ENCODE assay signal across 15 mouse cellular contexts in the genomic region with DNA sequence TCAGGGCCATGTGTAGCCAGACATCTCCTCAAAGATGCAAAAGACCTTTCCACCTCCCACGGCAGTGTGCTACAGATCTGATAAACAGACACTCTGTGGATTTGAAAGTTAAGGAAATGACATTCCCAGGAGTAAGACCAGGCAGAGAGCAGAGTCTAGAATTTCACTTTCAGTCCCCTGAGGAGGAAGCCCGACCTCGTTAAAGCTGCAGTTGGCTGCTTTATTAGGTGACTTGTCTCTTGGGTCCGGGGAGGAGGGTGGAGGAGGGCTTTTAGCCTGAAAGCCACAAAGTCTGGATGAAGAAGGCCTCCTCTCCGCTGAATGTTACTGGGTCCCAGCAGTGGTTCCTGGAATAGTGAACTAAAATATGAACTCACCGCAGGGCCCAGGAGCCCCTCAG.
A peak's percentile ranks its signal among the peaks of the same experiment; 100 is the strongest.
DNase-seq lines count a peak whose midpoint lies in the region; ATAC-seq and TF ChIP-seq lines count a peak whose summit lies in the region.
"Had no signal": no experiment of that assay in that cellular context is flagged by ENCODE, and none has a peak within 500 bp of the region (broad histone marks: within the 10 kb centered on the region; RNA-seq: fewer than 3 reads in every experiment).

No protein-coding gene starts in this region.

- no peak overlapping the region for H3K9ac ChIP-seq in liver, embryonic 11.5 days (ENCODE audit: low read depth, low read length)
- H3K9ac ChIP-seq in liver, embryonic 12.5 days, result no peak overlapping the region
- H3K9ac ChIP-seq: forebrain, embryonic 13.5 days; neural tube, embryonic 12.5 days; stomach, embryonic 15.5 days had no signal

- no peak overlapping the region for H3K4me2 ChIP-seq in liver, embryonic 11.5 days
- no peak overlapping the region for H3K4me2 ChIP-seq in liver, embryonic 12.5 days
- H3K4me2 ChIP-seq: forebrain, embryonic 13.5 days; neural tube, embryonic 12.5 days; stomach, embryonic 15.5 days had no signal

- ATAC-seq in liver, embryonic 11.5 days (replicated peaks; ENCODE audit: low FRiP score), result 0 out of 2 replicates have a peak, but pooled peaks have one; percentile 15
- ATAC-seq in liver, embryonic 12.5 days, result no peak
- ATAC-seq in erythroblast, adult 5-6 weeks (replicated peaks; ENCODE audit: low FRiP score, poor library complexity, severe bottlenecking), result no peak
- ATAC-seq: forebrain, embryonic 13.5 days; inflammation-experienced regulatory T-cells, adult 6 months; Patski had no signal

- no peaks in the 10 kb centered on the region; the same call in 1 of the 2 replicates for H3K9me3 ChIP-seq in liver, embryonic 11.5 days (ENCODE audit: control insufficient read depth, low read length)
- H3K9me3 ChIP-seq in liver, embryonic 12.5 days (replicated peaks), result peaks cover 8% of the 10 kb centered on the region; the same call in 1 of the 2 replicates
- H3K9me3 ChIP-seq: forebrain, embryonic 13.5 days; neural tube, embryonic 12.5 days; stomach, embryonic 15.5 days had no signal

- peak; percentile 41 for DNase-seq in gastrocnemius, adult 2 months
- DNase-seq in gastrocnemius, postnatal 4 days (ENCODE audit: low spot score in 2 of 2), result no peak
- no peak for DNase-seq in liver, embryonic 11.5 days (ENCODE audit: low spot score)
- DNase-seq in embryo, embryonic 10.5 days (ENCODE audit: low spot score), result peak; percentile 46
- DNase-seq in heart, postnatal 10 days, result peak; percentile 20 to 31
- DNase-seq in urinary bladder, adult 18-20 months (ENCODE audit: low spot score in 2 of 2), result no peak
- DNase-seq: cerebellum, postnatal 10 days had no signal

- H3K27ac ChIP-seq in gastrocnemius, adult 2 months, result no peak overlapping the region; the same call in 1 of the 2 replicates
- peak overlapping the region; percentile 49 for H3K27ac ChIP-seq in liver, embryonic 11.5 days (ENCODE audit: low read depth, low read length)
- no peak overlapping the region for H3K27ac ChIP-seq in liver, embryonic 12.5 days
- H3K27ac ChIP-seq: macrophage; neural tube, embryonic 12.5 days; stomach, embryonic 15.5 days had no signal

- intact Hi-C loops in gastrocnemius, adult 2 months (cut with DNase I), result no loop called here
- intact Hi-C loops in heart, postnatal 10 days (cut with DNase I), result no loop called here

- no peaks in the 10 kb centered on the region for H3K27me3 ChIP-seq in liver, embryonic 11.5 days (replicated peaks; ENCODE audit: control insufficient read depth, insufficient read depth, low read length)
- H3K27me3 ChIP-seq in liver, embryonic 12.5 days (replicated peaks), result no peaks in the 10 kb centered on the region
- H3K27me3 ChIP-seq: forebrain, embryonic 13.5 days; neural tube, embryonic 12.5 days; Patski; stomach, embryonic 15.5 days had no signal

- TF ChIP-seq CTCF in gastrocnemius, adult 2 months (IDR thresholded peaks at IDR 0.05), result no peak

- WGBS in liver, embryonic 11.5 days, result 23% methylated on average over 6 of the region's 6 CpGs
- WGBS in liver, embryonic 12.5 days (ENCODE audit: insufficient replicate concordance), result 23% methylated on average over 6 of the region's 6 CpGs

- H3K36me3 ChIP-seq in liver, embryonic 11.5 days (ENCODE audit: control insufficient read depth, insufficient read depth, low read length), result no peaks in the 10 kb centered on the region
- no peaks in the 10 kb centered on the region for H3K36me3 ChIP-seq in liver, embryonic 12.5 days
- H3K36me3 ChIP-seq: neural tube, embryonic 12.5 days; stomach, embryonic 15.5 days had no signal

- peak overlapping the region; percentile 5; the same call in 1 of the 2 replicates for H3K4me3 ChIP-seq in gastrocnemius, adult 2 months
- H3K4me3 ChIP-seq in liver, embryonic 11.5 days (ENCODE audit: low read depth, low read length), result no peak overlapping the region
- no peak overlapping the region for H3K4me3 ChIP-seq in liver, embryonic 12.5 days
- H3K4me3 ChIP-seq: forebrain, embryonic 13.5 days; neural tube, embryonic 12.5 days; stomach, embryonic 15.5 days had no signal

- H3K4me1 ChIP-seq in liver, embryonic 11.5 days (replicated peaks; ENCODE audit: control insufficient read depth, insufficient read depth, low read length), result peaks cover 5% of the 10 kb centered on the region; the same call in 1 of the 2 replicates
- peaks cover 10% of the 10 kb centered on the region; the same call in 1 of the 2 replicates for H3K4me1 ChIP-seq in liver, embryonic 12.5 days

Comparison
In these comparisons a context has a peak if more than half of its experiments do, and no peak if none do; other contexts are left out.
1. DNase-seq: peak in gastrocnemius, adult 2 months (single experiment), embryo, embryonic 10.5 days (single experiment) and heart, postnatal 10 days (2 of 2); none in gastrocnemius, postnatal 4 days (0 of 2), liver, embryonic 11.5 days (single experiment) and urinary bladder, adult 18-20 months (0 of 2).